9 mouse cellular contexts compared by ENCODE assay signal in the genomic region with DNA sequence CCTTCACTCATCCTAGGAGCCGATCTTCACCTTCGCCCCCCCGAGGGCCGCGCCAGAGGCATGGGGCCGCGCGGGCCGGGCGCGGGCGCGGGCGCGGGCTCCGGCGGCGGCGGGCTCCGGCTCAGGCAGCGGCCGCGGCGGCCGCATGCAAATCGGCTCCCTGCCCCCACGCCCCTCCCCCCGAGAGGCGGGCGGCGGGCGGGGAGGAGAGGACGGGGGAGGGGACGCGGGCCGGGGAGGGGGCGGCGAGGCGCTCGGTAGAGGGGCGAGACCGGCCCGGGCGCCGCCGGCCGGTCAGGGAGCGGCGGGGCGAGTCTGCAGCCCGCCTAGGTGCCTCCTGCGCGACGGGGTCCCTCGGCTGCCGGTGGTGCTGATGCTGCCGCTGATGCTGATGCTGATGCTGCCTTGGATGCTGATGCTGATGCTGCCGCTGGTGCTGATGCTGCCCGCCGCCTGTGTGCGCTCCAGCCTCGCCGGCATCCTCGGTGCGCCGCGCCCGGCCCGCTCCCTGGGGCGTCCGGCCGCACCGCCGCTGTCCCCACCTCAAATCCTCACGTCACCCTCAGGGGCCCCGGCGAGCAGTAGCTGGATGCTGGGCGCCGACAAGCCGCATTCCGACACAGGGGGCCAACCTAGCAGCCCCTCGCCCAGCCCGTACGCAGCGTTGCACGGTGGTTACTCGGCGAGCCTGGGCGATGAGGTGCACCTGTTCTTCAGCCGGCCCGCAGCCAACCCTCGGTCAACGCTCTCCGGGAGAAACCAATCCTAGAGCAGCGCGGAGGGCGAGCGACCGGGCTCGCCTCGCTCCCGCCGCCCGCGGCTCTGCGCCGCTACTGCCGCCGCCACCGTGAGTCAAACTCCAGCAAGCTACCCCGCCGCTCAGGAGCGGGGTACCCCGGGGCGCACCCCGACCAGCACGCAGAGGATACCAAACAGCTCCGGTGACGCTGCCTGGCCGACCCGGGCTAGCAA. TPM values are rescaled to one million over a fixed set of nuclear protein-coding genes. Genes with fewer than 3 reads are reported as not detected.
A peak's percentile ranks its signal among the peaks of the same experiment; 100 is the strongest.
DNase-seq lines count a peak whose midpoint lies in the region; ATAC-seq and TF ChIP-seq lines count a peak whose summit lies in the region.
"Had no signal": no experiment of that assay in that cellular context is flagged by ENCODE, and none has a peak within 500 bp of the region (broad histone marks: within the 10 kb centered on the region; RNA-seq: fewer than 3 reads in every experiment).

A gene (minus strand): TSS at position 299 of the 972 bp plus-strand sequence.

- H3K4me2 ChIP-seq in hindbrain, embryonic 14.5 days (replicated peaks), result peak within 1 kb of the TSS; percentile 59
- peak within 1 kb of the TSS; percentile 83 for H3K4me2 ChIP-seq in limb, embryonic 13.5 days (replicated peaks)

- H3K27me3 ChIP-seq in heart, embryonic 10.5 days (ENCODE audit: insufficient read depth, poor library complexity, severe bottlenecking), result peaks cover 73% of the 10 kb centered on the region
- no peaks in the 10 kb centered on the region; the same call in 1 of the 2 replicates for H3K27me3 ChIP-seq in G1E (ENCODE audit: insufficient read depth, low read length)
- peaks cover 10% of the 10 kb centered on the region; the same call in 1 of the 2 replicates for H3K27me3 ChIP-seq in hindbrain, embryonic 14.5 days (ENCODE audit: control insufficient read depth, insufficient read depth, low read length)
- peaks cover 93% of the 10 kb centered on the region for H3K27me3 ChIP-seq in limb, embryonic 13.5 days

- peak within 1 kb of the TSS; percentile 60 for H3K4me3 ChIP-seq in heart, embryonic 10.5 days
- H3K4me3 ChIP-seq in G1E (ENCODE audit: low read depth, low read length), result peak within 1 kb of the TSS; percentile 33; the same call in 1 of the 2 replicates
- peak within 1 kb of the TSS; percentile 83 for H3K4me3 ChIP-seq in hindbrain, embryonic 14.5 days (replicated peaks; ENCODE audit: low read length)
- H3K4me3 ChIP-seq in limb, embryonic 13.5 days, result peak within 1 kb of the TSS; percentile 49

- TF ChIP-seq CTCF in G1E (IDR thresholded peaks at IDR 0.05; ENCODE audit: low read depth, low read length), result no peak

- 3% methylated on average over 116 of the region's 121 CpGs for WGBS in heart, embryonic 10.5 days
- WGBS in hindbrain, embryonic 14.5 days, result under 1% methylated on average over 86 of the region's 121 CpGs
- 1% methylated on average over 98 of the region's 121 CpGs for WGBS in limb, embryonic 13.5 days

- no peaks in the 10 kb centered on the region for H3K9me3 ChIP-seq in heart, embryonic 10.5 days
- peaks cover 22% of the 10 kb centered on the region for H3K9me3 ChIP-seq in G1E (replicated peaks)
- H3K9me3 ChIP-seq in hindbrain, embryonic 14.5 days (ENCODE audit: control insufficient read depth, low read length), result no peaks in the 10 kb centered on the region
- no peaks in the 10 kb centered on the region for H3K9me3 ChIP-seq in limb, embryonic 13.5 days

- H3K9ac ChIP-seq in hindbrain, embryonic 14.5 days, result peak within 1 kb of the TSS; percentile 94
- H3K9ac ChIP-seq in limb, embryonic 13.5 days, result peak within 1 kb of the TSS; percentile 25; the same call in 1 of the 2 replicates

- DNase-seq in heart, embryonic 10.5 days (ENCODE audit: low spot score), result peak; percentile 73
- no peak for DNase-seq in heart, adult 9 months (ENCODE audit: low spot score in 2 of 2)
- no peak for DNase-seq in G1E (ENCODE audit: low spot score)
- peak; percentile 81 for DNase-seq in embryo, embryonic 11 days
- peak; percentile 70 for DNase-seq in hindbrain, embryonic 14.5 days (ENCODE audit: low spot score)
- peak; percentile 73 for DNase-seq in retina, embryonic 14.5 days (ENCODE audit: low spot score)
- DNase-seq in gastrocnemius, postnatal 25 days, result no peak

- no peaks in the 10 kb centered on the region for H3K36me3 ChIP-seq in heart, embryonic 10.5 days
- H3K36me3 ChIP-seq in G1E (replicated peaks), result no peaks in the 10 kb centered on the region
- H3K36me3 ChIP-seq in hindbrain, embryonic 14.5 days (replicated peaks; ENCODE audit: control insufficient read depth, insufficient read depth), result no peaks in the 10 kb centered on the region
- no peaks in the 10 kb centered on the region for H3K36me3 ChIP-seq in limb, embryonic 13.5 days

- peaks cover 12% of the 10 kb centered on the region; the same call in 1 of the 2 replicates for H3K4me1 ChIP-seq in heart, embryonic 10.5 days
- no peaks in the 10 kb centered on the region for H3K4me1 ChIP-seq in G1E (ENCODE audit: insufficient read depth, low read depth, low read length)
- peaks cover 13% of the 10 kb centered on the region; the same call in 1 of the 2 replicates for H3K4me1 ChIP-seq in hindbrain, embryonic 14.5 days (replicated peaks; ENCODE audit: control insufficient read depth, insufficient read depth, low read length)
- peaks cover 16% of the 10 kb centered on the region for H3K4me1 ChIP-seq in limb, embryonic 13.5 days

- ATAC-seq in G1E (ENCODE audit: extremely low read depth, insufficient number of reproducible peaks, low FRiP score, poor library complexity, severe bottlenecking), result no peak
- peak; percentile 77 for ATAC-seq in hindbrain, embryonic 14.5 days (ENCODE audit: low FRiP score)
- ATAC-seq in limb, embryonic 13.5 days (ENCODE audit: low FRiP score, low read depth), result peak; percentile 79

- H3K27ac ChIP-seq in heart, embryonic 10.5 days, result no peak within 1 kb of the TSS
- peak within 1 kb of the TSS; percentile 95 for H3K27ac ChIP-seq in hindbrain, embryonic 14.5 days
- H3K27ac ChIP-seq in limb, embryonic 13.5 days, result no peak within 1 kb of the TSS

RNA-seq across cellular contexts. Expression of the gene that starts here (rescaled TPM):
- 0.09 TPM in 1 of 2 replicates, not detected in the other for polyA plus RNA-seq in heart, embryonic 10.5 days (2016; fragmentation: Nextera tagmentation; extraction: Ambion mirVana)
- total RNA-seq in G1E (2014; fragmentation: Nextera tagmentation), result not detected in 2 replicates
- total RNA-seq in G1E (2017), result 0.06 and 0.27 TPM in 2 replicates
- not detected in 2 replicates for polyA plus RNA-seq in G1E (2012)
- 14.4 and 15.9 TPM in 2 replicates for polyA plus RNA-seq in hindbrain, embryonic 14.5 days (2014; fragmentation: Nextera tagmentation; extraction: Ambion mirVana)
- 0.10 and 0.14 TPM in 2 replicates for polyA plus RNA-seq in limb, embryonic 13.5 days (2015; fragmentation: Nextera tagmentation; extraction: Ambion mirVana)
- not detected for total RNA-seq in gastrocnemius, postnatal 25 days (2021)
- total RNA-seq: heart, postnatal 10 days had no signal

Comparison
In these comparisons a context has a peak if more than half of its experiments do, and no peak if none do; other contexts are left out.
1. RNA of the gene that starts here (polyA plus RNA-seq): 14.4 to 15.9 TPM in hindbrain, embryonic 14.5 days; 0.10 to 0.14 TPM in limb, embryonic 13.5 days, 0.09 TPM in heart, embryonic 10.5 days and not detected in G1E; every median in the first group is over 10 times any median in the second.
2. Peak in DNase-seq and H3K4me3 ChIP-seq in heart, embryonic 10.5 days; RNA of the gene not detected or under 1 TPM.
3. Peak in ATAC-seq, H3K4me3 ChIP-seq, H3K9ac ChIP-seq and H3K4me2 ChIP-seq in limb, embryonic 13.5 days; RNA of the gene not detected or under 1 TPM.
4. DNase-seq: peak in embryo, embryonic 11 days (single experiment), hindbrain, embryonic 14.5 days (single experiment) and retina, embryonic 14.5 days (single experiment); none in heart, adult 9 months (0 of 2), G1E (single experiment) and gastrocnemius, postnatal 25 days (single experiment).
5. H3K4me3 ChIP-seq: peak in every context shown above with its lines; median percentile 83 in hindbrain, embryonic 14.5 days; 60 in heart, embryonic 10.5 days; 49 in limb, embryonic 13.5 days; 33 in G1E.